Mouse (Mus musculus) embryonic fibroblast, embryonic 13.5 days (primary cell): ENCODE results near the gene G0s2. TPM values are rescaled to one million over a fixed set of nuclear protein-coding genes. Genes with fewer than 3 reads are reported as not detected.

Source experiments
- H3K27ac ChIP-seq: 2 replicates; pipeline ENCODE4 v1.5.1; 2012; ENCODE audit warnings: low read length, control low read depth, inconsistent platforms; ENCODE audit not compliant: insufficient read depth
- H3K4me1 ChIP-seq: 2 replicates; pipeline ENCODE4 v1.6.1; 2011; ENCODE audit warnings: low read length; ENCODE audit not compliant: control insufficient read depth, insufficient read depth
- H3K4me3 ChIP-seq: 2 replicates; pipeline ENCODE4 v1.5.1; 2011; ENCODE audit warnings: mild to moderate bottlenecking, control low read depth, low read length; ENCODE audit not compliant: insufficient read depth
- CTCF ChIP-seq: IDR thresholded peaks from 2 replicates; pipeline ENCODE4 v1.5.1; 2011; ENCODE audit warnings: mild to moderate bottlenecking, control low read depth, low read length, moderate library complexity, borderline replicate concordance; ENCODE audit not compliant: insufficient read depth
- POLR2A ChIP-seq: IDR thresholded peaks from 2 replicates; pipeline ENCODE4 v1.6.1; 2011; ENCODE audit warnings: low read depth, mild to moderate bottlenecking, control low read depth, low read length, moderate library complexity
- polyA plus RNA-seq: library from polyadenylated mRNA; stranded (reverse); fragments of >200 nt; gene quantifications from 2 replicates; pipeline ENCODE4 v1.2.4, GENCODE M21; 2011; ENCODE audit warnings: low read depth; ENCODE audit not compliant: missing spikeins, insufficient read length

G0s2 gene
- 1.5 and 3.4 TPM in 2 replicates for polyA plus RNA-seq

DNA sequence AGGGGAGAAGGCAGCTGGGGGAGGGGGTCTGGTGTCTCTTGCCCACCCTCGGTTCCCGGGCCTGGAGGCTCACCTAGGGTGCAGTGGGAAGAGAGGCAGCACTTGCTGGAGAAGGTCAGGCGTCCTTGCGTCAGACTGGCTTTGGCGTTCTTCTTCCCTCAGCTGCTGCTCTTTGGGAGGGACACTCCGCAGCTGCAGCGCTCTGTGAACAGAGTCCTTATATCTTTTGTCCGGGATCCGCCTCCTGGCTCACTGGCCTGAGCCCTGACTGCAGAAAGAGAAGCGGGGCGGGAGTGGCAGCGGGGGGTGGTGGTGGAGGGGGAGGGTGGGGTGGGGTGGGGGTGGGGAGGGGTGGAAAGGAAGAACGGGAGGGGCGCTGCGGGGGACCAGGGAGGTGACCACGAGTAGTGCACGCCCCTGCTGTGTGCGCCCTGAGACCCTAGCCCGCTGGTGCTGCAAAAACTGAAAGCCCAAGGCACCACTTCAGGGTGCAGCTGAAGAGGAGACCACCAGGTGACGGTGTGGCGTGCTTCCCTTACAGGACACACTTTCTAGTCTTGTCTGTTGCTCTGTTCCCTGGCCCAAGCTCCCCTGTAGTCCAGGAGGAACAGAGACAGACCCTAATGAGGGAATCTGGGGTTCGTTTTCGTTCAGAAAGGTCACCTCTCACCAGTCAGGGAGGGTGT, at the start of gene G0s2:
Gene G0s2, minus strand, starts transcription at position 302 of the 686 bp plus-strand sequence.
- H3K4me1 ChIP-seq: no peaks in the 10 kb centered on the region
- TF ChIP-seq CTCF (peak; percentile 60; the same call in 1 of the 2 replicates), POLR2A (peak; percentile 72)
- no peak within 1 kb of the TSS for H3K27ac ChIP-seq
- peak within 1 kb of the TSS; percentile 14; the same call in 1 of the 2 replicates for H3K4me3 ChIP-seq

DNA sequence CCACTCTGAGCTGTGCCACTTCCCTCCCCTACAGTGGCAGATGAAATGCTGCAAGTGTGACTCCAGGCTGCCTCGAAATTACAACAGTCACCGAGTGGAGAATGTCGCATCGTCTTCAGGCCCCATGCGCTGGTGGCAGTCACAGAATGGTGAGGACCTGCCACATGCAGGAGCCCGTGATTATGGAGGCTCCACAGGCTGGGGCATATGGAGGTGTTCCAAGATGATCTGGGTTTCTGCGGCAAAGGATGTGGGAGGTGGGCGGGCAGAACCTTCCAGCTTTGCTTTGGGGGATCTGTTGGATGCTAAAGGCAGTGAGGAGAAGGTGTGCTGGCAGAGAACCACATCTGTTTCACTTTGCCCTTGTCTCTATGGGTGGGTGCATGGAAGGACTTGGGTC, 47.4 kb upstream of the G0s2 start:
- Histone ChIP-seq H3K4me3 (no peak overlapping the region), H3K4me1 (no peaks in the 10 kb centered on the region; the same call in 1 of the 2 replicates), H3K27ac (no peak overlapping the region)
- TF ChIP-seq CTCF: no peak
- no peak for TF ChIP-seq POLR2A

DNA sequence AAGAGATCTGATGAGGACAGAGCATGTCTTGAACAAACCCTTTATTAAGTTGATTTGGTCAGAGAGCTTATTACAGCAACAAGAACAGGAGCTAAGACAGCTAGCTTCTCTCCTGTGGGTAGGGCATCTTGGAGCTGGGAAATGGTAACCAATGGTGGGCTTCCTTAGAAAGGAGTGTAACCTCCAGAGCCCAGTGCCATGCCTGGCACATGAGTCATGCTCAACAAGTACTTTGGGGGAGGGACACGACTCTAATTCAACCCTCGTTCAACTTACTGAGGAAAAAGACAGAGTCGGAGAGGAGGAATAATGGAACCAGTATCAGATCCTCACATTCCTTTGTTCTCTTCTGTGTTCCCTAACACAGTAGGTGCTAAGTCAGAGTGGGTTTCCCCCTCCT, 46.7 kb upstream of the G0s2 start:
- TF ChIP-seq POLR2A (no peak), CTCF (no peak)
- H3K4me3 ChIP-seq: no peak overlapping the region
- H3K4me1 ChIP-seq: no peaks in the 10 kb centered on the region; the same call in 1 of the 2 replicates
- no peak overlapping the region for H3K27ac ChIP-seq

DNA sequence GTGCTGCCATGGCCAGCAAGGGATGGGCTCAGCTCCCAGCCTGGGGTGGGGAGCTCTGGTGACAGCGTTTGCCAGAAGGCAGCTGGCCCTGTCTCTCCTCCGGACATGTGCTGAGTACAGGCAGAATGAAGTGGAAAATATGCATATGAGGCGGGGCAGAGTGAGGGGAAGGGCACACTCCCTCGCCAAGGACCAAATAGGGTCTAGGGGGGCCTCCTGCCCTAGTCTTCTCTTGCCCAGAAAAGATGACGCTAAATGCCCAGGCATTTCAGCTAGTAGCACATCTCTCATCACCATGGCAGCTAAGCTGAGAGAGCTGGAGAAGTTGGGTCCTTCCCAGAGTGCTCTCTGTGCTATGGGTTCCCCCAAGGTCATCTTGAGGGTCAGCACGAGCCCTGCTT, 44.1 kb upstream of the G0s2 start:
- Histone ChIP-seq H3K27ac (no peak overlapping the region), H3K4me1 (no peaks in the 10 kb centered on the region; the same call in 1 of the 2 replicates), H3K4me3 (no peak overlapping the region)
- TF ChIP-seq POLR2A: no peak
- TF ChIP-seq CTCF: no peak

DNA sequence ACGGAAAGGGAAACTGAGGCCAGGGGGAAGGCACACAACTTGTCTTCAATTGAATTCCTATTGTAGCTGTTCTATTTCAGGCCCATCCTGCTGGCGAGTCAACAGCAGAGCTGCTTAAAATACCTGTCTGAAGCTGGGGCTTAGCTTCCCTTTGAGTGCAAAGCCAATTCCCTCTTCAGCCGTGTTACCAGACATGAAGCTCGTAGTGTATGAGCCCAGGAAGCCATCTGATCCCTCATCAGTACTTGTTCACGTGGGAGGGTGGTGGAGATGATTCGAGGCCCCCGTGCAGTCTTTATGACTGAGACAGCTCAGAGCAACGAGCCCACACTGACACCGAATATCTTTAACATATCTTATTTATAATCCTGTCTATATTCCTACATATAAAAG, 43.3 kb upstream of the G0s2 start:
- Histone ChIP-seq H3K4me1 (no peaks in the 10 kb centered on the region; the same call in 1 of the 2 replicates), H3K4me3 (no peak overlapping the region), H3K27ac (no peak overlapping the region)
- TF ChIP-seq POLR2A (no peak), CTCF (no peak)

DNA sequence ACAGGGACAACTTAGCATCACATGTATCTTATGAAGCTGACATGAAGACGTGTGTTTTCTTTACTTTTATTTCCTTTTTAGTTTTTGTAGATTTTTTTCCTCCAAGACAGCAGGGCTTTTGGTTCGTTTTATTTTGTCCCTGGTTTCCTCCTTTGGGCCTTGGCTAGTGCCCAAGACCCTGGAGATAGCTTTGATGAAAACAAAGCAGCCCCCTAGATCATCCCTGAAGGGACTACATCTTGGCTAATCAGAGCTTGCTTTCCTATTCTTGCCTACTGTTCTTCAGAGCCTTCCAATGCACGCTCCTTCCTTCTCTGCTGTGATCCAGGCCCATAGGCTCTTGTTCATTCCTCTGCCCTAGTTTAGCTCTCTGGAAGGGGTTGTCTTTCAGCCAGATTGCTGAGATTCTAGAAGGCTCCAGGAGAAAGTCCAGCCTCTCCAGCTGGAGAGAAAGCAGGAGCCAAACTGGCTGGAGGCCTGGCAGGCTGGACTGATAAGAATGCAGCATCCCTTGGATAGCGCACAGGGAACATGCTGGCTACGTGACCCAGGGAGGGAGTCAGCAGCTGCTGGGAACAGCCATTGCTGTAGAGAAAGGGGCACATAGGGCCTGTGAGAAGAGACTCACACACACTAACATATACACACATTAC, 42.8 kb upstream of the G0s2 start:
- no peak overlapping the region for H3K4me3 ChIP-seq
- H3K4me1 ChIP-seq: no peaks in the 10 kb centered on the region; the same call in 1 of the 2 replicates
- TF ChIP-seq CTCF: no peak
- TF ChIP-seq POLR2A: no peak
- no peak overlapping the region for H3K27ac ChIP-seq

DNA sequence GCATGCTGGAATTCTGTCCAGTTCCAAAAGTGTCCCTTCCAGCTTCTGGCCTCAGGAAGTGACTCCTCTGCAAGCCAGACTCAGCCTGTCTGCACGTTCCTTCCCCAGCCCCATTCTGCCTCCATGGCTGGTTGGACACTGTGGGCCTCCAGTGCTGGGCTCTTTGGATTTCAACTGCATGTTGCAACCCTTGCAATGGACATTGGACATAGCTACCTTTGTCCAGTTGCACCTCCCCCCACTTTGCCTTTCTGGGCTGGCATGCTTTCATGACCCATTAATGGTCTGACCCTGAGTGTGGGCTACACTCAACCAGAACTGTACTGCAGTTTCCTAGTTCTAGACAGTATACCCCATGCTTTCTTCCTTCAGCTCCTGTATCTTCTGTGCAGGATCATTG, 38.6 kb upstream of the G0s2 start:
- H3K4me1 ChIP-seq: no peaks in the 10 kb centered on the region
- TF ChIP-seq POLR2A (no peak), CTCF (no peak)
- H3K4me3 ChIP-seq: no peak overlapping the region
- H3K27ac ChIP-seq: no peak overlapping the region

DNA sequence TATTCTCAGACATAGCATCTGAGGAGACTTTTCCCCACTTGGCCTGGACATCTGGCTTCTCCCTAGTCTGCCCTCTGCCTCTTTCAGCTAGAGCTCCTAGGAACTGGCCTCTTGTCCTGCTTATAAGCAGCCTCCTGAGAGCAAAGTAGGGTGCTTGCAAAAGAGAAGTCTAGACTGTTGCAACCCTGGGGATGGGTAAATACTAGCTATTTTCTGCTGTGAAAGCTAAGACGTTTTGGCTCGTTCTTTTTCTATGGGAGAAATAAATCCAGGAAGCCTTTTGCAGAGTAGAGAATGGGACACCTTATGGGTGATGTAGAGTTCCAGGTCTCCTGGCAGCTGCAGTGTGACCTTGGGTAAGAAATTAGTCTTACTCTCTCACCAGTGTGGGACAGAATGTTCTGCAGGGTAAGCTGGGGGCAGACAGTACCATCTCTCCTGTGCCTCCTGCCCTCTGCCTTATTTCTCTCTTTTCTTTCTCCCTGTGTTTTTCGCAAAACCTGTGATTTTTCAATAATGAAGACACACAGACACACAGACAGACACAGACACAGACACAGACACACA, 37.6 kb upstream of the G0s2 start:
- no peak overlapping the region for H3K27ac ChIP-seq
- TF ChIP-seq CTCF (no peak), POLR2A (no peak)

DNA sequence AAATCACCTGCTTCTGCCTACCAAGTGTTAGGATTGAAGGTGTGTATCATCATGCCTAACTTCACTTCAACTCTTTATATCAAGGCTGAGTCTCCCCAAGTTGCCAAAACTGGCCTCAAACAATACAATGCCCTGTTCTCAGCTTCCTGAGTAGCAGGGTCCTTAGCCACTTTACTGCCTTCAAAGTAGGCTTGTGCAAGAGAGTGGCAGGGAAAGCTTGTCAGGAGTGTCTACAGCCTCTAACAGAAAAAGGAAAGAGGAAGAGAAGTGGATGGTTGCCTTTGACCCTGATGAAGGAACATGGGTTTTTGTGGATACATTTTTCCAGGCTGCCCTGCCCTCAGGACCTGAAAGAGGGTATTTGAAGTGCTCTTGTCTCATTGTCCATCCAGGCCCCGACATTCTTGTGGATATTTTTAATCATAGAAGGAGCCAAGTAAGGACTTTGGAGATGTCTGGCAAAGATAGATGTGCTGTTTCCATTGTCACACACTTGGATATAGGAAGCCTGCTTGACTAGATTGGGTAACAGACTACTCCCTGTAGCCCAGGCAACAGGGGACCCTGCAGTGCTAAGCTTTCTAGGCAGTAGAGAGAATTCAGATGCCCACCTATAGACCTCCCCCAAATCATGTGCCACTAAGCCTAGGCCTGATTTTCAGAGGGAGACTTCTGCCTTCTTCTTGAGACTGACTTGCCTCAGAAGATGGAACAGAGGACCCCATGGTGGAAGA, 36.9 kb upstream of the G0s2 start:
- no peak overlapping the region for H3K4me3 ChIP-seq
- no peak overlapping the region for H3K27ac ChIP-seq
- TF ChIP-seq POLR2A: no peak
- TF ChIP-seq CTCF: no peak
- H3K4me1 ChIP-seq: no peaks in the 10 kb centered on the region

More for the DNA sequence above, 37.6 kb upstream of the G0s2 start:
- Histone ChIP-seq H3K4me1 (no peaks in the 10 kb centered on the region), H3K4me3 (no peak overlapping the region)
